Mouse (Mus musculus) erythroblast, embryonic 14.5 days (primary cell): ENCODE data around the gene Tnxb.

Experiments used
- GATA1 ChIP-seq: IDR thresholded peaks from 2 replicates; pipeline ENCODE4 v1.6.1; 2012; ENCODE audit warnings: low read length, inconsistent platforms, mixed read lengths
- TAL1 ChIP-seq: IDR thresholded peaks from 3 replicates; pipeline ENCODE4 v1.6.1; 2012; ENCODE audit warnings: low read length, inconsistent platforms, mixed read lengths

- TF ChIP-seq GATA1 (no peak), TAL1 (no peak)
Measured at GRCm38 (mm10) chr17:34635671-34636070, 34.7 kb upstream of the Tnxb start.
